Mouse (Mus musculus) liver, embryonic 13.5 days (tissue): ENCODE data around the gene Gh. TPM values are rescaled to one million over a fixed set of nuclear protein-coding genes. Genes with fewer than 3 reads are reported as not detected.

Experiments
- ATAC-seq: fragments of 200-750 bp; cut with Nextera tagmentation; 2 replicates; pipeline ENCODE4 v1.8.0; 2017; ENCODE audit warnings: low read depth, mild to moderate bottlenecking, moderate number of reproducible peaks, moderate library complexity
- DNase-seq: peaks from one replicate; pipeline ENCODE4 v3.0.0; 2022
- H3K27ac ChIP-seq: fragments of 300-500 bp; sonication (generic); 2 replicates; pipeline ENCODE4 v1.5.1; 2015; ENCODE audit warnings: moderate library complexity, mild to moderate bottlenecking, inconsistent platforms
- H3K27me3 ChIP-seq: fragments of 300-500 bp; sonication (generic); 2 replicates; pipeline ENCODE4 v1.6.1; 2015; ENCODE audit warnings: mild to moderate bottlenecking, inconsistent platforms
- H3K36me3 ChIP-seq: fragments of 300-500 bp; sonication (generic); 2 replicates; pipeline ENCODE4 v1.6.1; 2015; ENCODE audit warnings: mild to moderate bottlenecking, inconsistent platforms
- H3K4me1 ChIP-seq: fragments of 300-500 bp; sonication (generic); replicated peaks from 2 replicates; pipeline ENCODE4 v1.6.1; 2015; ENCODE audit warnings: inconsistent platforms
- H3K4me2 ChIP-seq: fragments of 300-500 bp; sonication (generic); 2 replicates; pipeline ENCODE4 v1.6.1; 2015; ENCODE audit warnings: inconsistent platforms, mild to moderate bottlenecking, moderate library complexity
- H3K4me3 ChIP-seq: fragments of 300-500 bp; sonication (generic); replicated peaks from 2 replicates; pipeline ENCODE4 v1.5.1; 2015; ENCODE audit warnings: mild to moderate bottlenecking, inconsistent platforms
- H3K9ac ChIP-seq: fragments of 300-500 bp; sonication (generic); 2 replicates; pipeline ENCODE4 v1.6.1; 2015; ENCODE audit warnings: mild to moderate bottlenecking, inconsistent platforms
- H3K9me3 ChIP-seq: fragments of 300-500 bp; sonication (generic); replicated peaks from 2 replicates; pipeline ENCODE4 v1.6.1; 2016; ENCODE audit warnings: inconsistent platforms
- WGBS: fragments of 180-500 bp; shearing (Covaris S2); methylation state at CpG from one replicate; pipeline ENCODE4 v1.1.7; 2015; ENCODE audit not compliant: insufficient replicate concordance; 5-methylcytosine and 5-hydroxymethylcytosine counted together
- polyA plus RNA-seq: library from polyadenylated mRNA; unstranded; fragments of >200 nt; fragmentation: Nextera tagmentation; extraction: Ambion mirVana; gene quantifications from 2 replicates; pipeline ENCODE4 v1.2.1, GENCODE M21; 2015

Gene Gh
- polyA plus RNA-seq, 1 experiment from 2014 or later = not detected

DNA sequence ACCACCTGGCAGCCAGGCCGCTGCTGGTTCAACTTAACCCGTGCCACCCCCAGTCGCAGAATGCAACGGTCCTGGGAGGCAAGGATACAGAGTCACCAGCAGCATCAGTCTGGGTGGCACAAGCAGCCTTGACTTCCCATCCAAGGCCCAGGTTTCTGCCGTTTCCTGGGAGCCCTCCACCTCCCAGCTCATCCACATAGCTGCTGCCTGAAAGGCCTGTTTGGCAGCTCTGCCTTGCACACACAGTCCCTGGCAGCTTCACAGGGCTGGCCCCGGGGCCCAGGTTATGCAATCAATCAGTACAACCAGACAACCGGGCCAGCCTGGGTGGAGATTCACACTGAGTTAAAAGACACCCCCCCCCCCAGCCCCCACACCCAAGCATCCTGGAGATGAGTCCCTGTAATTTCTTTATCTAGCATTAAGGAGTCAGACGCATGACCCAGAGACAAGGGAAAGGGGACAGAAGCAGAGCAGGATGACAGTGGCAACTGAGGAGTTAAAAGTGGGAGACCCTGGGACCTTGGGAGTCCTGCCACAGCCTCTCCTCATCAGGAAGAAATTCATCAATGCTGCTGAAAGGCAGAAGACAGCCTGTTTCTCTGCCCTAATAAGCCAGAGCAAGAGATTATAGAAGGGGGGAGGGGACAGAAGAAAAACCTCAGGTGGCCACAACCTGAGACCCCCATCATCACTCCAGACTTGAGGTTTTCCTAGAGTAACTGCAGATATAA lies 33.2 kb downstream of the Gh start:
- no peak overlapping the region for H3K4me3 ChIP-seq
- H3K4me2 ChIP-seq = peak overlapping the region; percentile 26; the same call in 1 of the 2 replicates
- H3K36me3 ChIP-seq = peaks cover 49% of the 10 kb centered on the region
- no peaks in the 10 kb centered on the region for H3K9me3 ChIP-seq
- 61% methylated on average over 8 of the region's 8 CpGs for WGBS
- peaks cover 49% of the 10 kb centered on the region for H3K4me1 ChIP-seq
- peak overlapping the region; percentile 46; the same call in 1 of the 2 replicates for H3K9ac ChIP-seq
- peak overlapping the region; percentile 70; the same call in 1 of the 2 replicates for H3K27ac ChIP-seq
- ATAC-seq (no peak), DNase-seq (no peak)
- H3K27me3 ChIP-seq = no peaks in the 10 kb centered on the region

DNA sequence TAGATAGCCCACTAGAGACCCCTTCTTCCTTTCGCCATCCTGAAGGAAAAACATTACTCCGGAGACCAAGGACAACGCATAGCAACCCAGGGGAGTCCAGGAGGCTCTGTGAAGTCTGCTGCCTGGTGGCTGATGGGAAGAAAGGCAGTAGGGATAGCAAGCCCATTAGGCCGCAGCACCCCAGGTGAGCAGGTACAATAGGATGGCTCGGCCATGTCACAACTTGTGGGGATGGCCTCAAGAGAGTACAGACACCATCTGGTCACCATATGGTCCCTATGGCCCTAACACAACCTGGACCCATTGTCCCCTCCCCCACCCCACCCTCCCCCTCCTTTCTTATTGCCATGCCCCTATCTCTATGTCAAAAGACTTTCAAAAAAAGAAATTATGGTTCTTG lies 33.8 kb downstream of the Gh start:
- H3K36me3 ChIP-seq = peaks cover 55% of the 10 kb centered on the region
- 0 out of 2 replicates have a peak overlapping the region, but pooled peaks have one; percentile 70 for H3K27ac ChIP-seq
- H3K4me3 ChIP-seq = no peak overlapping the region

DNA sequence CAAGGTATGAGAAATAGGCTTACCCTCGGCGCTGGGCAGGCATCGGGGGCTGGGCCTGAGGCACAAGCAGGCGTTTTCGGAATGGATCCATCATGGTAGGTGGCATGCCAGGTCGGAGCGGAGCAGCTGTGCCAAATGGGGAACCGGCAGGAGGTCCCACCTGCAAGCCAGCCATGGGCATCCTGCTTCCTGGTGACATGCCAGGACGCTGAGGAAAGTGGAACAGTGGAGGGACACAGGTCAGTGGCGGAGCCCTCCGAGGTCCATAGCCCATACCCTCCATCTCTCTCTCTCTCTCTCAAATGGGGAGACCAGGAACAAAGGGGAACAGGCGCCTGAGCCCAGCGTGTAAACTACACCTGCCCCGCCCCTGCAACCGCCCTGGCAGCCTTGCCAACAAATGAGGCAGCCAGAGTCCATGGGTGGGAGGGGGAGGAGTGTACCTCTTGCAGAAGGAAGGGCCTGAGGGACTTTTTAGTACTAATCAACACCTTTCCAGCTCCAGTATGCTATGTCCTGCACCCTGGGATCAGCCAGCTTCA lies 34.3 kb downstream of the Gh start:
- Histone ChIP-seq H3K4me2 (no peak overlapping the region), H3K4me1 (peaks cover 46% of the 10 kb centered on the region), H3K27me3 (no peaks in the 10 kb centered on the region), H3K36me3 (peaks cover 60% of the 10 kb centered on the region), H3K9me3 (no peaks in the 10 kb centered on the region), H3K4me3 (no peak overlapping the region), H3K9ac (no peak overlapping the region), H3K27ac (no peak overlapping the region)
- ATAC-seq (no peak), DNase-seq (no peak)
- WGBS = 77% methylated on average over 15 of the region's 15 CpGs

More for the DNA sequence above, 33.8 kb downstream of the Gh start:
- H3K9me3 ChIP-seq = no peaks in the 10 kb centered on the region
- no peaks in the 10 kb centered on the region for H3K27me3 ChIP-seq
- ATAC-seq (no peak), DNase-seq (no peak)
- H3K4me1 ChIP-seq = peaks cover 46% of the 10 kb centered on the region
- WGBS = 92% methylated on average over 5 of the region's 5 CpGs
- H3K9ac ChIP-seq = no peak overlapping the region
- peak overlapping the region; percentile 26; the same call in 1 of the 2 replicates for H3K4me2 ChIP-seq

DNA sequence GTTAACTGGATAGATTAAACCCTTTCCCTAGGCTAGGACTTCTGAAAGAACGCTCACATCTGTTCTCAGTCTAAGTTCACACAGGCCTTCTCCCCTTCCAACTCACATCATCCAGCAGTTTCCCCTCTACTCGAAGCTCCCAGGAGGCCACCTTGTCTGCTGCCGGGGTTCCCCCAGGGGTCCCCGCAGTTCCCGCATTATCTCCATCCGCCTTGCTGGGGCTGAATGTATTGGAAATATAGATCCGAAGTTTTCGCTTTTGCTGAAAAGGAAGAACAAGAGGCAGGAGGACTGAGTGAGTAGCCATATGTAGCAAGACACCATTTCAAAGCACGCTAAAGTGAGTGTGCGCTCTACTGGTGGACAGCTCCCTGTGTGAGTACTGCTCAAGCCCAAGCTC lies 35.2 kb downstream of the Gh start:
- WGBS = 89% methylated on average over 10 of the region's 10 CpGs
- H3K4me2 ChIP-seq = no peak overlapping the region
- H3K36me3 ChIP-seq = peaks cover 69% of the 10 kb centered on the region
- no peaks in the 10 kb centered on the region for H3K27me3 ChIP-seq
- ATAC-seq = no peak
- no peak overlapping the region for H3K27ac ChIP-seq
- no peak for DNase-seq
- no peaks in the 10 kb centered on the region for H3K9me3 ChIP-seq
- H3K4me3 ChIP-seq = no peak overlapping the region
- peaks cover 41% of the 10 kb centered on the region for H3K4me1 ChIP-seq
- no peak overlapping the region for H3K9ac ChIP-seq

DNA sequence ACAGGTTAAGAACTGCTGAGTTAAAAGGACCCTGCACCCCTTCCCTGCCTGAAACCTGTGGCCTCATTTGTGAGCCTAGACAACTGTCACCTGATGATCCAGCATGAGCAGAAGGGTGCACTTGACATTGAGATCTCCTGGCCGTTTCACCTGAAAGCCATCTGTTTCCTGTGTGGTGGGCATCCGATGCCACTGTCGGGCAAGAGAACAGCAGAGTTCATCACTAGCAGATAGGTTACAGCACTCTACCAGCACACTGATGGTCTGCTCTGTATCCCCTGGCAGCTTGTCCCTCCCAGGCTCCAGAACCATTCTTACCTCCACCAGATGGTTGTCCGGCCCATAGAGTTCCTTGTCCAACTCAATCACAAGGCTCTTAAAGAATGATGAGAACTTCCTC lies 36.1 kb downstream of the Gh start:
- H3K27ac ChIP-seq = no peak overlapping the region
- no peaks in the 10 kb centered on the region for H3K27me3 ChIP-seq
- WGBS = 70% methylated on average over 4 of the region's 4 CpGs
- H3K36me3 ChIP-seq = peaks cover 78% of the 10 kb centered on the region
- no peak overlapping the region for H3K9ac ChIP-seq
- H3K4me2 ChIP-seq = no peak overlapping the region
- H3K9me3 ChIP-seq = no peaks in the 10 kb centered on the region
- H3K4me1 ChIP-seq = peaks cover 32% of the 10 kb centered on the region
- ATAC-seq (no peak), DNase-seq (no peak)
- no peak overlapping the region for H3K4me3 ChIP-seq

DNA sequence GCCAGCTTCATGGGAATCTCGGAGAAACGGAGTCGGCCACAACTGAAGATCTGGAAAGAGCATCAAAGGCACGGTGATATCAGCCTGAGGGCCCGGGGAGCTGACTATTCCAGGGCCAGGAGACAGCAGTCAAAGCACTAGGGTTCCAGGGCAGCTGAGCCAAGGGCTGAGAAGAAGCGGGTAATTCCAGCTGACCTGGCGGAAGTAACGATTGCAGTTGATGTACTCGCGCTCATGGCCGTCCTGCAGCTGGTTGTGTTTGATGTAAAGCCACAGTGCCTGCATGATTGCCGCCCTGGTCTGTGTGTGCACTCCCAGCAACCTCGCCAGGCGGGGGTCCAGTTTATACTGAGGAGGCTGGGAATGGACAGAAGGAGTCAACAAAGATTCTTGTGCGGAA lies 36.7 kb downstream of the Gh start:
- peaks cover 79% of the 10 kb centered on the region for H3K36me3 ChIP-seq
- H3K27me3 ChIP-seq = no peaks in the 10 kb centered on the region
- H3K4me3 ChIP-seq = no peak overlapping the region
- H3K9me3 ChIP-seq = no peaks in the 10 kb centered on the region
- no peak for DNase-seq
- H3K4me2 ChIP-seq = no peak overlapping the region
- peaks cover 26% of the 10 kb centered on the region for H3K4me1 ChIP-seq
- ATAC-seq = no peak
- whole genome bisulfite sequencing = 85% methylated on average over 15 of the region's 15 CpGs
- no peak overlapping the region for H3K27ac ChIP-seq
- no peak overlapping the region for H3K9ac ChIP-seq

DNA sequence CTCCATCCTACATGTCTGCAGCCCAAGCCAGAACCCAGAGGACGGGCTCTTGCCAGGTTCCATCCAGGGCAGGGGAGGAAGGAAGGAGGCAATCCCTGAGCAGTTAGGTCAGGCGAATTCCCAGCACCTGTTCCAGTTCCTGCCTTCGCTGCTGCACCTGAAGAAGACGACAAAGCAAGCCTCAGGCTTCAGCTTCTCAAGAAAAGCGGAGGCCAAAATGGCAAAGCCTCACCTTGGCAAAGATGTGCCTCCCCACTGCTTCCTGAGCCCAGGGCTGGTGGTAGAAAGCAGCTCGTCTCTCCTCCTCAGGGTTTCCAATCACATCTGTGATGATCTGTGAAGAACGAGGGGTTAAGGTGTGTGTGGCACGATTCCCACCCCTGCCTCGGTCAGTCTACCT lies 37.7 kb downstream of the Gh start:
- H3K36me3 ChIP-seq = peaks cover 85% of the 10 kb centered on the region
- DNase-seq (no peak), ATAC-seq (no peak)
- H3K9me3 ChIP-seq = no peaks in the 10 kb centered on the region
- H3K9ac ChIP-seq = no peak overlapping the region
- no peak overlapping the region for H3K4me3 ChIP-seq
- H3K4me1 ChIP-seq = peaks cover 19% of the 10 kb centered on the region
- no peaks in the 10 kb centered on the region for H3K27me3 ChIP-seq
- WGBS = 82% methylated on average over 9 of the region's 9 CpGs
- H3K4me2 ChIP-seq = no peak overlapping the region
- no peak overlapping the region for H3K27ac ChIP-seq

DNA sequence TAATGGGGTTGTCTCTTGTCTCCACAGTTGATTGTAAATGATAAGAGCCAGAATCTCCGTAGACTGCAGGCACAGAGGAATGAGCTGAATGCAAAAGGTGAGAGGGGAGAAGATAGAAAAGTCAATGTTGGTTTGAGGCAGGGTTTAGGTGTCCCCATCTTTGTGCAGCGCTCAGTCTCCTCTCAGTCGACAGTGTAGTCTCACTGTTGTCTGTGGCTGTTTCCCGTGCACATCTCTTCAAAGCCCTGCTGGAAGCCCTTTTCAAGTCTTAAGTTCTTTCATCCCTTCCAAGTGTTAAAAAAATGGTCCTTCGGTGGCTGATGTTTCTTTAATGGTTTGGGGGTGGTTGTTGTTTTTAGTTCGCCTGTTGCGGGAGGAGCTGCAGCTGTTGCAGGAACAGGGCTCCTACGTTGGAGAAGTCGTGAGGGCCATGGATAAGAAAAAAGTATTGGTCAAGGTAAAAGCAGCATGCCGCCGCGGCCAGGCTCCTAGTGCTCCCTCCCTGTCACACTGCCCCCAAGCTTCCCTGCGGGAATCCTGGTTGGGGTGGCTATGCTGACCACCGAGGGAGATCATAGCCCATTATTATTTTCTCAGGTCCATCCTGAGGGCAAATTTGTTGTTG lies 40.7 kb downstream of the Gh start:
- 83% methylated on average over 14 of the region's 14 CpGs for WGBS

DNA sequence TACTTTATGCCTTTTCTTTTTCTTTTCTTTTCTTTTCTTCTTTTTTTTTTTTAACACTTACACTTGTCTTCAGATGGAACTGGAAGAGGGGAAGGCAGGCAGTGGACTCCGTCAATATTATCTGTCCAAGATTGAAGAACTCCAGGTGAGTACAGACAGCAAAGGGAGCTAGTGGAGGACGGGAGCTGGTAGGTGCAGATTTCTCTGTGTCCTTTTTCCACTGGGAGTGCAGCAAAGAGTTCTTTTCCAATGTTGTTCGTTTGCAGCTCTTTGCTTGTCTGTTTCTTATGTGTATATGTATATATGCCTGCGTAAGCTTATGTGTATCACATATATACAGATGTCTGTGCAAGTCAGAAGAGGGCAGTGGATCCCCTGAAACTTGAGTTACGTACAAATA lies 44.9 kb downstream of the Gh start:
- H3K27me3 ChIP-seq = no peaks in the 10 kb centered on the region
- H3K9ac ChIP-seq = peak overlapping the region; percentile 78
- H3K4me1 ChIP-seq = peaks cover 39% of the 10 kb centered on the region
- H3K27ac ChIP-seq = peak overlapping the region; percentile 78
- no peaks in the 10 kb centered on the region for H3K9me3 ChIP-seq
- no peak for ATAC-seq
- H3K4me3 ChIP-seq = peak overlapping the region; percentile 79
- DNase-seq = no peak
- peak overlapping the region; percentile 95 for H3K4me2 ChIP-seq
- WGBS = 48% methylated on average over 5 of the region's 5 CpGs
- H3K36me3 ChIP-seq = peaks cover 66% of the 10 kb centered on the region

More for the DNA sequence above, 40.7 kb downstream of the Gh start:
- Histone ChIP-seq H3K4me2 (no peak overlapping the region), H3K27ac (no peak overlapping the region), H3K9ac (no peak overlapping the region), H3K4me3 (no peak overlapping the region), H3K36me3 (peaks cover 81% of the 10 kb centered on the region), H3K9me3 (no peaks in the 10 kb centered on the region), H3K27me3 (no peaks in the 10 kb centered on the region), H3K4me1 (peaks cover 20% of the 10 kb centered on the region)
- DNase-seq (no peak), ATAC-seq (no peak)

DNA sequence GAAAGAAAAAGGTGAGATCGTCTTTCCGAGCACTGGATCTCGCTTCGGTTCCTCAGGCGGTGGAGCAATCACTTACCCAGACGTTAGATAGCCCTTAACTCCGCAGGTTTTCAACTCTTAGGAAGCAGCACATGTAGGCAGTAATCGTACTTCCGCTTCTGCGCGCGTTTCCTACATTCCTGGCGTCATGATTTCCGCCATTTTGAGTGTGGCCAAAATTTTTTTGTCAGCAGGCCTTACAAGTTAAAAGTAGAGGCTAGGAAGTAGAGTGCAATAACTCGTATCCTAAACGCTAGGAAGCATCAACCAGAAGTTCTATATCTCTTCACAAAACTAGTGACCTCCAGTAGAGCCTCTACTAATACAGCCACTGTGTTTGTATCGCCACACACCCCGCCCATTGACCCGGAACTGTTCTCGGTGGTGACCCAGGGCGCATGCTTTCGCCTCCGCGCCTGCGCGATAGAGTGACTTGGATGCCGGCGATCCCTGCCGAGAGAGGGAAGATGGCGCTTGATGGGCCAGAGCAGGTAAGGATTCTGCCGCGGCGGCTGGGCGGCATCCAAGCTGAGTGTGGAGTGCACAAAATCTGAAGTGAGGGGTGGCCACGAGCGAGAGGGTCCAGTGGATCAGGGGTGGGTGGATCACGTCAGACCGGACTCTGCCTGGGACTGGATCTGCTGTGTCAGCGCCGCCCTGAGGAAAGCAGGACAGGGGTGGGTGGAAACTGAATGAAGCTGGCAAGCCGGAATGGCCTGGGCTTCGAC lies 45.8 kb downstream of the Gh start, which contains the start of the genes Ftsj3 and Psmc5:
TSS of gene Ftsj3 (minus strand) at position 395 of the 767 bp plus-strand sequence.
TSS of gene Psmc5 (plus strand) at position 470 of the 767 bp plus-strand sequence.
- Histone ChIP-seq H3K4me1 (peaks cover 39% of the 10 kb centered on the region), H3K4me2 (peak within 1 kb of the TSS; percentile 95), H3K9me3 (no peaks in the 10 kb centered on the region), H3K9ac (peak within 1 kb of the TSS; percentile 78), H3K36me3 (peaks cover 66% of the 10 kb centered on the region), H3K4me3 (peak within 1 kb of the TSS; percentile 79), H3K27me3 (no peaks in the 10 kb centered on the region), H3K27ac (peak within 1 kb of the TSS; percentile 78)
- ATAC-seq = peak; percentile 95
- DNase-seq = peak; percentile 96
- WGBS = under 1% methylated on average over 42 of the region's 42 CpGs

DNA sequence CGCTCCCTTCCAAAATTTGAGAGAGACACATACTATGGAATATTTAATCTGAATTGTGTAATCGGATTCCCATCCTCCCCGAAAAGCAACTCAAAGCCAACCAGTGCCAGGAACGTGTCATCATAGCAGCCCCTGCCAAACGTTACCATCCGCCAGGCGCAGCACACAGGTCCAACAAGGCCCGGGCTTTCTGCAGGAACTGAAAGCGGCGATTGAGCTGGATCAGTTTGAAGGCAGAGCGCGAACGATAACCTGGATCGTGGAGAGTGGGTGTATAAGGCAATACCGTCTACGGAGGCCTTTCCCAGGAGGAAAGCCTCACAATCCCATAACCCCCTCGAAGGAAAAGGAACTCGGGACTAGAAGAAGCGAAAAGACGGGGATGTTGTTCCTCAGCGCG lies 46.5 kb downstream of the Gh start:
- Histone ChIP-seq H3K4me2 (peak overlapping the region; percentile 95), H3K27ac (peak overlapping the region; percentile 55), H3K4me1 (peaks cover 39% of the 10 kb centered on the region), H3K9ac (peak overlapping the region; percentile 78), H3K36me3 (peaks cover 67% of the 10 kb centered on the region), H3K9me3 (no peaks in the 10 kb centered on the region), H3K4me3 (peak overlapping the region; percentile 79), H3K27me3 (no peaks in the 10 kb centered on the region)
- WGBS = 1% methylated on average over 22 of the region's 22 CpGs
- ATAC-seq = 0 out of 2 replicates have a peak, but pooled peaks have one; percentile 0
- no peak for DNase-seq
